Mouse (Mus musculus) erythroblast, embryonic 14.5 days (primary cell): ENCODE measurements around the gene Hrh3.

Source experiments
- GATA1 ChIP-seq: IDR thresholded peaks from 2 replicates; pipeline ENCODE4 v1.6.1; 2012; ENCODE audit warnings: low read length, inconsistent platforms, mixed read lengths
- TAL1 ChIP-seq: IDR thresholded peaks from 3 replicates; pipeline ENCODE4 v1.6.1; 2012; ENCODE audit warnings: low read length, inconsistent platforms, mixed read lengths

DNA sequence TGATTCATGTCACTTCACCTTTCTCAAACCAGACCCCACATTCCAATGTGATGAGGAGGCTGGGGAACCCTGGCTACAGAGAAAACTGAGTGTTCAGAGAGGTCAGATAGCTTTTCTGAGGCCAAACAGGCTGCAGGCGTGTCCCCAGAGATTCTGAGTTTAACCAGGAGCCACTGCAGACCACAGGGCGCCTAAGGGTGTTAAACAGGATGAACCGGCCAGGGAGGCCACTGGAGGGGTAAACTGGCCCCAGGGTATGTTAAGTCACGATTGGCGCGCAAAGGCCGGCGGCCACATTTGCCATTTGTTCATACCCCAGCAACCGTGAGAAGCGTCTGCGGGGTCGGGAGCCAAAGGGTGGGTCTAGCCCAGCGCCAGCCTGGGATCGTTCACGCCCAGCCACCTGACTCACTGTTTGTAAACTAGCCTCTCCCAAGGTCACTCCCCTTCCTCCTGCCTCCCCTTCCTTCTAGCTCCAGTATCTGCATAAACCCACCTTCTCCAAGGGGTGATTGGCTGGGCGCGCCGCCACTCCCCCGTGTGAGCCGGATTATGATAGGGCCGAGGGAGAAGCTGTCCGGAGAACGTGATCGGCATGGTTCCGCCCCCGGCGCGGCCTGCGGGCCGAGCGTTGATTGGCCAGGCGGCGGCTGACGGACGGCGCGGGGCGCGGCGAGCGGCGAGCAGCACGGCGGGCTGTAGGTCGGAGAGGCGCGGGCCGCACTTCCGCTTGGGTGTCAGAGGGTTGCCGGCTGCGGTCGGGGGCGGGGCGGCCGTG lies 14.6 kb upstream of the Hrh3 start, which contains the start of gene Osbpl2:
- TF ChIP-seq GATA1 (no peak), TAL1 (no peak)
